Mouse (Mus musculus): ENCODE results near the gene Ulk2. TPM values are rescaled to one million over a fixed set of nuclear protein-coding genes. Genes with fewer than 3 reads are reported as not detected.

Gene Ulk2
- 7.2 and 8.4 TPM in 2 replicates for polyA plus RNA-seq (2012; rRNA removed)

DNA sequence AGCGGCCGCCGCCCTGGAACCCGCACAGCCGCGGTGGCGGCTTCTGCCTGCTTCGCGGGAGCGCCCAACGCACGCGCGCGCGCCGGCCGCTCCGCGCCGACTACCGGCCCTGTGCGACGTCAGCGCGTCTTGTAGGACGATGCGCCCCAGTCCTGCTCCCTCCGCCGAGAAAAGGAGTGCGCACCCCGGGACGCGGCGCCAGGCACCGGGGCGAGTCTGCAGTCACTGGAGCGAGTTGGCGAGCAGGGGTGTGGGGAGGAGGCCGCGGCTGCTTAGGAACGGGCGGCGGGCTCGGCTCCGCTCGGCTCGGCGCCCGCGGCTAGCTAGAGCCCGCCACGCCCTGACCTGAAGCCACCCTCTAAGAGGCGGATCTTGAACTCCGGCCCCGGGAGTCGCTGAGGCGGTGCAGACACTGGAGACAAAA is at the start of gene Ulk2:
Gene Ulk2, minus strand, starts transcription at position 86 of the 424 bp plus-strand sequence.

GRCm38 (mm10) chr11:61761584-61762407 is 93.1 kb downstream of the Ulk2 start, which contains the start of gene Prpsap2:
Prpsap2 (minus strand) TSS chr11:61762088.

Other genes with a start within 250 kb of the Ulk2 start
- 3.6 and 4.2 TPM in 2 replicates for gene Grap, start 201.8 kb downstream of the Ulk2 start, polyA plus RNA-seq (2012; rRNA removed)
- 2.1 and 2.6 TPM in 2 replicates for gene Fam83g, start 171.0 kb downstream of the Ulk2 start, polyA plus RNA-seq (2012; rRNA removed)
- not detected in 2 replicates for gene Slc5a10, start 134.2 kb downstream of the Ulk2 start, polyA plus RNA-seq (2012; rRNA removed)
- gene Prpsap2, start 93.0 kb downstream of the Ulk2 start, polyA plus RNA-seq (2012; rRNA removed): 6.6 and 8.3 TPM in 2 replicates
- 5.6 and 6.6 TPM in 2 replicates for gene Akap10, start 75.2 kb upstream of the Ulk2 start, polyA plus RNA-seq (2012; rRNA removed)
- gene Specc1, start 101.7 kb upstream of the Ulk2 start, polyA plus RNA-seq (2012; rRNA removed): 15.7 and 17.2 TPM in 2 replicates

Measured in liver, embryonic 18 days (tissue).